Mouse (Mus musculus): ENCODE data around the gene Zfp36l2. TPM values are rescaled to one million over a fixed set of nuclear protein-coding genes. Genes with fewer than 3 reads are reported as not detected.

Zfp36l2 gene
- polyA plus RNA-seq, 1 experiment from 2014 or later, result 22.5 TPM

- no peak for ATAC-seq (ENCODE audit: low FRiP score, low TSS enrichment)
- no peaks in the 10 kb centered on the region for H3K9me3 ChIP-seq (ENCODE audit: control insufficient read depth, low read length)
- H3K4me2 ChIP-seq (replicated peaks; ENCODE audit: low read depth, low read length), result no peak overlapping the region
- WGBS, result 98% methylated on average over 17 of the region's 17 CpGs
- no peak overlapping the region for H3K4me3 ChIP-seq (ENCODE audit: low read length)
- no peak overlapping the region for H3K27ac ChIP-seq (ENCODE audit: low read depth, low read length)
- H3K36me3 ChIP-seq (ENCODE audit: control insufficient read depth, insufficient read depth, low read length), result no peaks in the 10 kb centered on the region
- no peaks in the 10 kb centered on the region for H3K27me3 ChIP-seq (ENCODE audit: control insufficient read depth, insufficient read depth, low read length)
- H3K9ac ChIP-seq (ENCODE audit: low read depth, low read length), result no peak overlapping the region
- peaks cover 4% of the 10 kb centered on the region; the same call in 1 of the 2 replicates for H3K4me1 ChIP-seq (ENCODE audit: control insufficient read depth, insufficient read depth, low read length)
These were observed 12.6 kb downstream of the Zfp36l2 start for GRCm38 (mm10) chr17:84175196-84175595.

- Histone ChIP-seq H3K4me2 (replicated peaks; ENCODE audit: low read depth, low read length) (no peak overlapping the region), H3K27ac (ENCODE audit: low read depth, low read length) (no peak overlapping the region), H3K9ac (ENCODE audit: low read depth, low read length) (no peak overlapping the region), H3K36me3 (ENCODE audit: control insufficient read depth, insufficient read depth, low read length) (no peaks in the 10 kb centered on the region), H3K4me1 (ENCODE audit: control insufficient read depth, insufficient read depth, low read length) (no peaks in the 10 kb centered on the region), H3K4me3 (ENCODE audit: low read length) (no peak overlapping the region), H3K27me3 (ENCODE audit: control insufficient read depth, insufficient read depth, low read length) (no peaks in the 10 kb centered on the region), H3K9me3 (ENCODE audit: control insufficient read depth, low read length) (no peaks in the 10 kb centered on the region)
- 0 out of 2 replicates have a peak, but pooled peaks have one; percentile 4 for ATAC-seq (ENCODE audit: low FRiP score, low TSS enrichment)
- WGBS, result 98% methylated on average over 4 of the region's 4 CpGs
These were observed 20.4 kb downstream of the Zfp36l2 start for GRCm38 (mm10) chr17:84167377-84167776.

DNA sequence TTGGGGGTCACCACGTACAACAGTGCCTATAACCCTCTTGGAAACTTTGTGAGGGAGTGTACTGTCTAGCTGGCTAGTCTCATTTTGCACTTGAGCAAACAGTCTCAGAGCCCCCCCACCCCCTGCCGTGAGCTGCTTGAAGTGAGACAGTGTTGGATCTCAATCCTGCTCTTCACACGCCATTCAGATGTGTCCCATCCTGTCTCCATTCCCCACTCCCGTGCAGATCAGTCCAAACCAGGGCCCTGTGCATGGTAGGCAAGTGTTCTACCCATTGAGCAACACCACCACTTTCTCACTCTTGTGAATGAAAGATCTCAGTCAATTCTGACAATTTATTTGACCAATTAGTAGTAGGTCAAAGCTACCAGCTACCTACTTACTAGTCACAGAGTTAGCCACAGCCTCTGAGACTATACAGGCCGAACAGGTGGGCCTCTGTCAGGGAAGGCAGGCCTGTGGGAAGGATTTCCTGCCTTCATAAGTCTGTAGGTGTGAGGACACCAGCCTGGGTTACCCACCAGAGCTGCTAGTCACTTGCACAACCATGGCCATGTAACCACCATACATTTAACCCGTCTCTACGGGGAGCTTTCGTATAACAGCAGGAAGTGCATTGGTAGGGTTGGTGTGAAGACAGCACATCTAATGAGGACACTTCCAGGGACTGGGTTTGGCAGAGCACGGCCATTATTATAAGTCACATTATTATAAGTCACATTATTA is 21.4 kb downstream of the Zfp36l2 start:
- no peaks in the 10 kb centered on the region for H3K9me3 ChIP-seq (ENCODE audit: control insufficient read depth, low read length)
- H3K4me1 ChIP-seq (ENCODE audit: control insufficient read depth, insufficient read depth, low read length), result peaks cover 7% of the 10 kb centered on the region
- 83% methylated on average over 9 of the region's 9 CpGs for WGBS
- H3K27ac ChIP-seq (ENCODE audit: low read depth, low read length), result no peak overlapping the region
- no peak overlapping the region for H3K4me3 ChIP-seq (ENCODE audit: low read length)
- ATAC-seq (ENCODE audit: low FRiP score, low TSS enrichment), result no peak
- no peaks in the 10 kb centered on the region for H3K27me3 ChIP-seq (ENCODE audit: control insufficient read depth, insufficient read depth, low read length)
- no peak overlapping the region for H3K4me2 ChIP-seq (replicated peaks; ENCODE audit: low read depth, low read length)
- no peaks in the 10 kb centered on the region for H3K36me3 ChIP-seq (ENCODE audit: control insufficient read depth, insufficient read depth, low read length)
- no peak overlapping the region for H3K9ac ChIP-seq (ENCODE audit: low read depth, low read length)

DNA sequence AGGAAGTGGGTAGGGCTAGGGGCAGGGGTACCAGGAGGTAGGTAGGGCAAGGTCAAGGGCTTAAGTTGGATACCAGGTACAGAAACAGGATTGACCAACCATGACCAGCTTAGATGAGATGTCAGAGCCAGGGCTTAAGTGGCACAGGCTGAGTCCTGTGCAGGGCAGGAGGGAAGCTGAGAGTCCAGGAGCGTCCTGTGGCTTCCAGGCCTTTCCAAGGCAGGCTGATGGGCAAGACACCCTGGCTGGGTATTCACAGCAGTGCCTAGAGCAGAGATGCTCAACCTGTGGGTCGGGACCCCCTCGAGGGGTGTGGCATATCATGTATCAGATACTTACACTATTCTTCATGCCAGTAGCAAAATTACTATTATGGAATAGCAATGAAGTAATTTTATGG is 22.0 kb downstream of the Zfp36l2 start:
- H3K4me3 ChIP-seq (ENCODE audit: low read length), result no peak overlapping the region
- H3K9me3 ChIP-seq (ENCODE audit: control insufficient read depth, low read length), result no peaks in the 10 kb centered on the region
- H3K27me3 ChIP-seq (ENCODE audit: control insufficient read depth, insufficient read depth, low read length), result no peaks in the 10 kb centered on the region
- peaks cover 13% of the 10 kb centered on the region for H3K4me1 ChIP-seq (ENCODE audit: control insufficient read depth, insufficient read depth, low read length)
- no peak overlapping the region for H3K9ac ChIP-seq (ENCODE audit: low read depth, low read length)
- no peak overlapping the region for H3K4me2 ChIP-seq (replicated peaks; ENCODE audit: low read depth, low read length)
- no peak for ATAC-seq (ENCODE audit: low FRiP score, low TSS enrichment)
- no peaks in the 10 kb centered on the region for H3K36me3 ChIP-seq (ENCODE audit: control insufficient read depth, insufficient read depth, low read length)
- WGBS, result 88% methylated on average over 3 of the region's 3 CpGs
- H3K27ac ChIP-seq (ENCODE audit: low read depth, low read length), result no peak overlapping the region

GRCm38 (mm10) chr17:84164146-84164545 is 23.6 kb downstream of the Zfp36l2 start:
- no peak overlapping the region for H3K4me3 ChIP-seq (ENCODE audit: low read length)
- H3K9ac ChIP-seq (ENCODE audit: low read depth, low read length), result no peak overlapping the region
- H3K9me3 ChIP-seq (ENCODE audit: control insufficient read depth, low read length), result no peaks in the 10 kb centered on the region
- no peak overlapping the region for H3K4me2 ChIP-seq (replicated peaks; ENCODE audit: low read depth, low read length)
- H3K36me3 ChIP-seq (ENCODE audit: control insufficient read depth, insufficient read depth, low read length), result no peaks in the 10 kb centered on the region
- peaks cover 15% of the 10 kb centered on the region for H3K4me1 ChIP-seq (ENCODE audit: control insufficient read depth, insufficient read depth, low read length)
- H3K27me3 ChIP-seq (ENCODE audit: control insufficient read depth, insufficient read depth, low read length), result no peaks in the 10 kb centered on the region
- WGBS, result 77% methylated on average over 8 of the region's 8 CpGs
- ATAC-seq (ENCODE audit: low FRiP score, low TSS enrichment), result no peak
- no peak overlapping the region for H3K27ac ChIP-seq (ENCODE audit: low read depth, low read length)

DNA sequence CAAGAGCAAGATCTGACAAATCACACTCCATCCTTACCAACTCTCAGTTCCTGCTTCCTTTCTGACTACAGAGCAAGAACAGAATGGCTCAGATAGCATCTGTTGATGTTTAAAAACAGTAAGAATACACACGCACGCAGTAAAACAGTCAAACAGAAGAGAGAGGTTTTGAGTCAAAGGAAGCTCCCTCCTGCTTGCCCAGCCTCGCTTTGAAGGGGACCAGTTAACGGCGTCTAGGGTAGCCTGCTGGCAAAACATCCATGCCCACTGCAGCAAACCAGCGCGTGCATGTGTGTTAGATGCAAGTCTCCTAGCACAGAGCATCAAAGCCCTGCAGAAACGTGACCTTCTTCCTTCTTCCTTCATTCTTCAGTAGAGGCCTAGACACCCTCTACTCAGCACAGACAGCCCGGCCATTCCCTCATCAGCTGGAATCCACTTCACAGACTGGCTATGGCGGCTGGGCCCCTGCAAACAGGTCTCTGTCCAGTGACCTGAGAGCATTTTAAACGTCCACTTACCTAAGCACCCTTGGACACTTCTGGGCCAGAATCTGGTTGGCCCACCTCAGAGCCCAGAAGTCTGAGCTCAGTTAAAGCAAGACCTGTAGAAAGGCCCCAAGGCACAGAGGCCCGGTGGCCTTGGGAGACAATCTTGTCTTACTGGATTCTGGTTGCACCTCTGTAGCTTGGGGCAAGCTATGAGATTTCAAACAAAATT is 24.5 kb downstream of the Zfp36l2 start:
- H3K4me3 ChIP-seq (ENCODE audit: low read length), result no peak overlapping the region
- no peak overlapping the region for H3K27ac ChIP-seq (ENCODE audit: low read depth, low read length)
- H3K9ac ChIP-seq (ENCODE audit: low read depth, low read length), result no peak overlapping the region
- H3K27me3 ChIP-seq (ENCODE audit: control insufficient read depth, insufficient read depth, low read length), result no peaks in the 10 kb centered on the region
- peaks cover 24% of the 10 kb centered on the region for H3K4me1 ChIP-seq (ENCODE audit: control insufficient read depth, insufficient read depth, low read length)
- no peaks in the 10 kb centered on the region for H3K9me3 ChIP-seq (ENCODE audit: control insufficient read depth, low read length)
- no peak overlapping the region for H3K4me2 ChIP-seq (replicated peaks; ENCODE audit: low read depth, low read length)
- WGBS, result 65% methylated on average over 12 of the region's 12 CpGs
- no peaks in the 10 kb centered on the region for H3K36me3 ChIP-seq (ENCODE audit: control insufficient read depth, insufficient read depth, low read length)
- no peak for ATAC-seq (ENCODE audit: low FRiP score, low TSS enrichment)

GRCm38 (mm10) chr17:84162211-84162760 is 25.5 kb downstream of the Zfp36l2 start:
- no peaks in the 10 kb centered on the region for H3K36me3 ChIP-seq (ENCODE audit: control insufficient read depth, insufficient read depth, low read length)
- no peak overlapping the region for H3K27ac ChIP-seq (ENCODE audit: low read depth, low read length)
- H3K27me3 ChIP-seq (ENCODE audit: control insufficient read depth, insufficient read depth, low read length), result no peaks in the 10 kb centered on the region
- 71% methylated on average over 8 of the region's 8 CpGs for WGBS
- ATAC-seq (ENCODE audit: low FRiP score, low TSS enrichment), result no peak
- peaks cover 33% of the 10 kb centered on the region for H3K4me1 ChIP-seq (ENCODE audit: control insufficient read depth, insufficient read depth, low read length)
- H3K4me3 ChIP-seq (ENCODE audit: low read length), result no peak overlapping the region
- no peaks in the 10 kb centered on the region for H3K9me3 ChIP-seq (ENCODE audit: control insufficient read depth, low read length)
- no peak overlapping the region for H3K4me2 ChIP-seq (replicated peaks; ENCODE audit: low read depth, low read length)
- no peak overlapping the region for H3K9ac ChIP-seq (ENCODE audit: low read depth, low read length)

GRCm38 (mm10) chr17:84161231-84161854 is 26.4 kb downstream of the Zfp36l2 start:
- no peak overlapping the region for H3K4me2 ChIP-seq (replicated peaks; ENCODE audit: low read depth, low read length)
- no peak for ATAC-seq (ENCODE audit: low FRiP score, low TSS enrichment)
- H3K9me3 ChIP-seq (ENCODE audit: control insufficient read depth, low read length), result no peaks in the 10 kb centered on the region
- H3K27me3 ChIP-seq (ENCODE audit: control insufficient read depth, insufficient read depth, low read length), result no peaks in the 10 kb centered on the region
- H3K4me3 ChIP-seq (ENCODE audit: low read length), result no peak overlapping the region
- H3K36me3 ChIP-seq (ENCODE audit: control insufficient read depth, insufficient read depth, low read length), result no peaks in the 10 kb centered on the region
- H3K9ac ChIP-seq (ENCODE audit: low read depth, low read length), result no peak overlapping the region
- 27% methylated on average over 6 of the region's 6 CpGs for WGBS
- H3K4me1 ChIP-seq (ENCODE audit: control insufficient read depth, insufficient read depth, low read length), result peaks cover 42% of the 10 kb centered on the region
- H3K27ac ChIP-seq (ENCODE audit: low read depth, low read length), result peak overlapping the region; percentile 31; the same call in 1 of the 2 replicates
